Mouse (Mus musculus) kidney, postnatal 25 days (tissue): ENCODE measurements around the gene Arhgap9.

Source experiments
- DNase-seq, 2 experiments: peaks; one replicate each; pipeline ENCODE4 v3.0.0; 2021; ENCODE audit warnings: mixed read lengths in 2 of 2

The Arhgap9 gene

GRCm38 (mm10) chr10:127324495-127324894 lies 2.7 kb downstream of the Arhgap9 start:
- DNase-seq = peak; percentile 62 to 66

DNA sequence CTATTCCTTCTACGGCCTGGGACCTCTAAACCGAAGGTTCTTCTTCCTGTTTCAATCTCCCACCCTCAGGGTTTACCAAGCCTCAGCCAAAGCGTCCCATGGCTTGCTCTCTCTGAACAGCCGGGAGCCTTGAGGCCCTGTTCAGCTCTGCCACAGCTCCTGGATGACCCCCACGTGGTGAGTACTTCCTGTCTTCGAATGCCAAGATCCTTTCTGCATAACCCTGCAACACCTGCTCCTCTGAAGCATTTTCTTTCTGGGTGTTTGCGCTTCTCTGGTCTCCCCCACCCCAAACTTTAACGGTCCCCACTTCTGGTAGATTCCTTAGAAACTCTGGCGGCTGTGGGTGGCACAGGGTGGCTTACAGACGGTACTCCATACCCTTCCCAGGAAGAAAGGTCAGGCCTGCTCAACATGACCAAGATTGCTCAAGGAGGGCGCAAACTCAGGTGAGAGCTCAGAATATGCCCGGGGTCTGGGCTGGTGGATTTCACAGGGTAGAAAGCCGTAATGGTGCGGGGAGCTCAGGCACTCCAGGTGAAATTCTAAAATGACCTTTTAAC lies 3.8 kb downstream of the Arhgap9 start:
- DNase-seq = no peak

DNA sequence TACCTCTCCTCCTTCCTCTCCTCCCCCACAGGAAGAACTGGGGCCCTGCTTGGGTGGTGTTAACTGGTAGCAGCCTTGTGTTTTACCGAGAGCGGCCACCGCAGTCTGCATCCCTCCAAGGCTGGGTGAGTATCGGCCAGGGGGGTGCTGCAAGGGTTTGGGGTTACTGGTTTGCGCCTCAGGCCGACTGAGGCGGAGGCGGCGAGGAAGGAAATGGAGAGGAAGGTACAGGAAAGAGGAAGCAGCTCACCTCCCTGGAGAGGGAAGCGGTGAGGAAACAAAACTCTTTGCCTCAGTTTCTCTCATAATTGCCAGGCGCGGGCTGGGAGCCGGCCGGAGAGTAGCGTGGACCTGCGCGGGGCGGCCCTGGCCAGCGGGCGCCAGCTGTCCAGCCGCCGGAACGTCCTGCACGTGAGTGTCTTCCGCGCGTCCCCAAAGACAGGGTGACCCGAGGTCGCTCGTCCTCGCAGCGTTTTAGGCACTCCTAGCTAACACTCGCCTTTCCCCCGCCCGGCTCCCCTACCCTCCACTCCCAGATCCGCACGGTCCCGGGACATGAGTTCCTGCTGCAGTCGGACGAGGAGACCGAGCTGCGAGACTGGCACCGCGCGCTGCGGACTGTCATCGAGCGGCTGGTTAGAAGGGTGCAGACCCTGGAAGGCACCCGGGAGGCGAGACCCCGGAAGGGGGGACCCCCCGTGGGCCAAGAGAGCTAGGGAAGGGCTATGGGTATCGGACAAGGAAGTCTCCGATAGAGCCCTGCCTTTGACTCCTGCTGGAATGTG lies 4.4 kb downstream of the Arhgap9 start:
- DNase-seq = peak; percentile 37 to 68

GRCm38 (mm10) chr10:127326828-127327227 lies 5.1 kb downstream of the Arhgap9 start:
- peak; percentile 31 to 60 for DNase-seq

- peak in 1 of 2 experiments; percentile 27 for DNase-seq
These were observed 5.8 kb downstream of the Arhgap9 start for GRCm38 (mm10) chr10:127327461-127328145.

DNA sequence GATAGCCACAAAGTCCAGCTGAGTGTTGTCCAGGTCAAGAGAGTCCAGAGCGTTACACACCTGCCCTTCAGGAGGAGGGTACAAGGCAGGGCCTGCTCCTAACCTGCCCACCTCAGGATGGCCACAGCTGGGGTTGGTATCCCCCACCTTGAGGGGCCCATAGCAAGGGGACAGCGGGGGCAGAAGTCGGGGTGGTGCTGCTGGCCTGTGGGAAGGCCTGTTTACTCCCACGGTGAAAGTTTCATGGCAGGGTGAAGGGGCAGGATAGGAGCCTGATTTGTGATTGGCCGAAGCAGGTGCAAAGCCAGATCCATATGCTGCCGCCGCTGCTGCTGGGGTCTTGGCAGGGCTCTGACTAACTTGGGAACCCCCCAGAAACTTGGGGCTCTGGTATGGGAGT lies 8.4 kb downstream of the Arhgap9 start:
- no peak for DNase-seq

GRCm38 (mm10) chr10:127332211-127332874 lies 10.6 kb downstream of the Arhgap9 start:
- DNase-seq = no peak

DNA sequence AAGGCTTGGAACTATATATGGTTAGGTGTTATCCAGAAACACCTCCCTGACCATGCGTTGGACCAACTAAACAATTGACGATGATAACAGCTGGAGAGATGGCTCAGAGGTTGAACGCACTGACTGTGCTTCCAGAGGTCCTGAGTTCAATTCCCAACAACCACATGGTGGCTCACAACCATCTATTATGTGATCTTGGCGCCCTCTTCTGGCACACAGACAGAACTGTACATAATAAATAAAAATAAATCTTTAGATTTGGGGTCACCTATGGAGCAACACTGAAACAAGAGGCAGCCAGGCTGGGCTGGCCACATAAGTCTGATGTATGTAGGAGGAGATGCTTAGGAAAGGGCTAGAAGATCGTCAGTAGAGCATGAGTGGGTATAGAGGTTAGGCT lies 11.4 kb downstream of the Arhgap9 start:
- no peak for DNase-seq

- DNase-seq = no peak
These were observed 13.5 kb downstream of the Arhgap9 start for GRCm38 (mm10) chr10:127335271-127335670.

DNA sequence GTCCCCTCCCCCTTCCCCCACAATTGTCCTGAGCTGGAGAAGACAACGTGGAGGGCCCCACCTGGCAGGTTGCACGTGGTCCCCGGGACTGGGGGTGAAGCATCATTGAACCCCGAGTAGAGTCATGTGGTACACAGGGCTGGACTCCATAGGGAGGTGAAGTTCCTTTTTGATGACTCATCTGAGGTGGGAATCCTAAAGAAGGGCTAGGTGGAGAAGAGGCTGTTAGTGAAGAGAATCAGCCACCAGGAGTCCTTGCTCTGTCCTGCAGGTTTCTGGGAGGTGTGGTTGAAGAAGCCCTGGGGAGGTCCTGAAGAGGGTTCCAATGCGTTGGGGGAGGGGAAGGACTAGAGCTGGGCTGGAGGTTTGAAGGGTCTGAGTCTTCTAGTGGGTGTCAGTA lies 15.2 kb downstream of the Arhgap9 start:
- DNase-seq = no peak

DNA sequence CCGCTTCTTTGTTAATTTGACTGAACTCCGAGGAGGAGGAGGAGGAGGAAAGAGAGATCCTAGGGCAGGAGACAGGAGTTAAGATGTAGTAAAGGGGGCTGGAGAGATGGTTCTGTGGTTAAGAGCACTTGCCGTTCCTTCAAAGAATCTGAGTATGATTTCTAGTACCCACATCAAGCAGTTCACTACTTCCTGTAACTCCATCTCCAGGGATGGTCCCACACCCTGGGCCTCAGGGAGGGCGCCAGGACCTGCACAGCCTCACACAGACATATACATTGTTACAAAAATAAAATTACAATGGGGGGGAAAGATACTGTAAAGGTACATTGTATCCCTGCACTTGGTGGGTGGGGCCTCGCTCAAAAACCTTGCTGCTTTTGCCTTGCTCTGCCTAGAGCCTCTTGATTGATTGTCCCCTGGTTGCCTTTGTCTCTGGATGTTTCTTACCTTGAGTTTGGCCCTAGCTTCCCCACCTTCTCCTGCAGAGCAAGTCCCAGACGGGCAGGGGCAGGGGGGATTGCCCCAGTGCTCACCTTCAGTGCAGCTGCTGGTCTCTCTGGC lies 15.9 kb downstream of the Arhgap9 start:
- DNase-seq = no peak

- peak; percentile 87 to 94 for DNase-seq
These were observed 17.3 kb downstream of the Arhgap9 start for GRCm38 (mm10) chr10:127338930-127339682.

GRCm38 (mm10) chr10:127339683-127340576 lies 18.2 kb downstream of the Arhgap9 start:
- peak; percentile 57 to 70 for DNase-seq

GRCm38 (mm10) chr10:127340577-127341359 lies 19.0 kb downstream of the Arhgap9 start:
- DNase-seq = no peak

GRCm38 (mm10) chr10:127341360-127341690 lies 19.6 kb downstream of the Arhgap9 start:
- DNase-seq = no peak

DNA sequence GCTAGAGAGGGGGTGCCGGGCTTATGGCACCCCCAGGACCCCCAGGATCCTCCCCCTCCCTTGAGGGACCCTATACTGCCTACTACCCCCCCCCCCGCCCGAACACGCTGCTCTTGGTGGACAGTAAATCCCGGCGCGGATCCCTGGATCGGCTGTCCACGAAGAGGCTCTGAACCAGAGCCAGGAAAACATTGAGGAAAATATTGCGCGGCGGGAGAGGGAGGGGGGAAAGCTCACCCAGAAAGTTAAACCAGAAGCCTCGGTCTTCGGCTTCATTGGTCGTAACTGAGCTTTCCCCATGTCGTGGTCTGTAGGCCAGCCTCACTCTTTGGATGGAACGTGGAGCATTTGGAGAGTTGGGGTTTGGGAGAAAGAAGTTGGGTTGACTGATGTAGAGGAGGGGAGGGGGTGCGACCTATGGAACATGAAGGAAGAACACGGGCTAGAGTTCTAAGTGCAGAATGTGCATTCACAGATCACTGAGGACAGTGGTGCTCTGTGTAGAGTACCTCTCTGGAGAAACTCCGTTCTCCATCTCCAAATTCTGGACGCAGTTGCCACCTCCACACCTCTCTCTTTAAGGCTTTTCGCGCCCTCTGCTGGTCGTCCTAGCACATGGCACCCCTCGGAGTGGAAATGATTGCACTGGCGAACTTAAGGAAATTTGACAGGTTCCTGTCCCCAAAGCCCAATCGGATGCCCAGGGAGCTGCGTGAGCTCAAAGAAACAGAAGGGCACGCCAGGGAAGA lies 20.3 kb downstream of the Arhgap9 start, which contains the start of gene Gli1:
Gli1 (minus strand) TSS at position 84 of the 749 bp plus-strand sequence.
- peak; percentile 84 to 87 for DNase-seq

DNA sequence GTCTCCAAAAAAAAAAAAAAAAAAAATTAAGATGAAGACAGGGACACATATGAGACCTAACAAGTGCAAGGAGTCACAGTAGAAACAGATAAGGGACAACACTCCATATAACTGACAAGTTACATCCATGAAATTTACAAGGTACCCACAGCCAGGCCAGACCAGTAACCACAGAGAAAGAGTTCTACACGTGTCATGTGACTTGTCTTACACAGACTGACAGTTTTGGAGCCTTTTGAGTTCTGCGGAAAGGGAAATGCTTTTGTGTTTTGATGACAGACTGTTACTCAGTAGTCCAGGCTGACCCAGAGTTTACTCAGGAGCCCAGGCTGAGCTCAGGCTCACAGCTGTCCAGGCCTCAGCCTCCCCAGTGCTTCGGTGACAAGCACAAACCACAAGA lies 21.3 kb downstream of the Arhgap9 start:
- no peak for DNase-seq

DNA sequence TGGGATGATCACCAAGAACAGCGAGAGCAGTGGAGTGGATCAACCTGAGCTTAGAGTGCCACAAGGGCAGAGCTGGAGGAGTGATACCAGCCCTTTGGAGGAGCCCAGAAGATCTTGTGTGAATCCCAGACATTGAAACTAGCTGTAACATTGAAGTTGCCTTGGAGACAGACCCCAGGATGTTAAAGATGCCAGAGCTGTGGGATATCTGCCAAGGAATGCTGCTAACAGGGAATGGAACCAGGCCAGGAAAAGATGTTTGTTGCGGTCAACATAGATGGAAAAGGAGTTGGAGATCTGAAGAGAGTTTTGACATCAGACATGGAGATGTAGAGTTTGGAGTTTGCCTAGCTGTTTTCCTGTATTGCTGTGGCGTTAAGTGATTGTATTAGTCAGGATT lies 24.4 kb downstream of the Arhgap9 start:
- DNase-seq = no peak

DNA sequence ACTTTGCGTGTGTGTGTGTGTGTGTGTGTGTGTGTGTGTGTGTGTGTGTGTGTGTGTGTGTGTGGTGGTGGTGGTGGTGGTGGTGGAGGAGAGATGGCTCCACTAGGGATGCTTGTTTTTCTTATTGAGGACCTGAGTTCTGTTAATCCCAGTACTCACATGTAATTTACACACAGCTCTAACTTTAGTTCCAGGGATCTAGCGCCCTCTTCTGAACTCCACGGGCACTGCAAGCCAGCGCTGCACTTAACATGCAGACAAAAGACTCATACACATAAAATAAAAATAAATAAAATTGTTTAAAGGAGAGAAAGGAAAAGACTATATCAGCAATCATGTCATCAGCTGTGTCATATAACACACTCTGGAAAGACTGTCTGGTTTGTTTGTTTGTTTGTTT lies 27.2 kb downstream of the Arhgap9 start:
- DNase-seq = no peak

GRCm38 (mm10) chr10:127349810-127350209 lies 28.0 kb downstream of the Arhgap9 start:
- DNase-seq = no peak
